Mouse (Mus musculus): ENCODE measurements around the gene Slc16a11.
A peak's percentile ranks its signal among the peaks of the same experiment; 100 is the strongest.

DNA sequence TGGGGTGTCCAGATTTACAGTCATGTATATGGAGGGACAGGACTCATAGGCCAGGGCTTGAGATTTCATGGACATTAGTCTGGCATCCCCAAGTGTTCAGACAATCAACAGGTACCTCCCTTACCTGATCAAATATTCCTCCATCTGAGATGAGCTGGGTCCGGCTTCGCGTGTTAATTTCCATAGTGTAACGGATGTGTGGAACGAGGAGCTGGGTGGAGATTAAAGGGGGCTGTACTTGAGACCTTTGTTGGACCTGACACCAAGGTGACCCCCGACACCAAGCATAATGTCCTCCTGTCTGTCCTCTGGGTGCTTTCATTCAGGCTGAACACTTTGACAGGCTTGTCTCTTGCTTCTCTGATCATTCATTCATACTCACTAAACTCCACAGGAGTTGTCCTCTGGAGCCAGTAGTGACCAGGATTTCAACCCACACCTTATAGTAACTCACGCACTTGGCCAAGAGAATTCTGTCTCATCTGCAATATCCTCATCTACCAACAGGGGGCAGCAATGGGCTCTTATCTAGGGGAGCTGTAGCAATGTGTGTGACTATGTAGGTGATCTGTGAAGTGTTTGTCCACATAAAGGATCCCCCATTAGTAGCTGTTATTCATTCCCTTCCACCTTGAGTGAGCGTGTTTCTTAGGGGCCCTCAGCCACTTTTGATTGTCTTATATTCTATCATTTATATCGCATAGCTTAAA is 34.7 kb downstream of the Slc16a11 start:
- TF ChIP-seq USF1 (IDR thresholded peaks at IDR 0.05; ENCODE audit: low read depth) (no peak), CTCF (IDR thresholded peaks at IDR 0.05; ENCODE audit: control insufficient read depth, insufficient read depth, insufficient read length) (peak; percentile 6), MAX (IDR thresholded peaks at IDR 0.05) (no peak), MYOG (IDR thresholded peaks at IDR 0.05; ENCODE audit: control insufficient read depth, extremely low read depth, insufficient read length) (no peak), MYOD1 (IDR thresholded peaks at IDR 0.05; ENCODE audit: control insufficient read depth, insufficient read length, low read depth) (no peak)
